Comparison of ENCODE assay signal across 8 mouse cellular contexts in the genomic region with DNA sequence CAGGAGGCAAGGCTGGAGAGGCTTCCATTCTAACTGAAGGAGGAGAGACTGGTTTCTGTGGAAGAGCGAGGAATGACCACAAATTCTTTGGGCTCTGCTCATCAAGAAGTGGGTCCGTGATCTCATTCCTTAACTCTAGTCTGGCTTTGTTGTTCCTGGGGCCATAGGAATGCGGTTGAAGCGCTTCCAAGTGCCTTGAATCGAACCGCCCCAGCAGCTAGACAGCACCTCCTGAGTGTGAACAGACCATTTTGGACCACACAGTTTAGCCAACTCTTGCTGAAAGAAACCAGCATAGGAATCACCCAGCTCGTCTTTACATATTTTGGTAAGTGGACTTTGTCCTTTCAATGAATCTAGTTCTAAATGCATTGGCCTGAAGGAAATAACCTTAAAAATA. TPM values are rescaled to one million over a fixed set of nuclear protein-coding genes. Genes with fewer than 3 reads are reported as not detected.
DNase-seq lines count a peak whose midpoint lies in the region; ATAC-seq and TF ChIP-seq lines count a peak whose summit lies in the region.

TSS of gene Lipt1 (plus strand) at position 35 of the 400 bp plus-strand sequence.

- peaks cover 10% of the 10 kb centered on the region for H3K9me3 ChIP-seq in ES-Bruce4 (replicated peaks; ENCODE audit: control insufficient read depth, insufficient read depth, low read length, poor library complexity, severe bottlenecking)
- H3K9me3 ChIP-seq in embryonic facial prominence, embryonic 14.5 days (ENCODE audit: control insufficient read depth, low read length) = peaks cover 11% of the 10 kb centered on the region
- H3K9me3 ChIP-seq in hindbrain, embryonic 11.5 days (ENCODE audit: control insufficient read depth, low read length) = no peaks in the 10 kb centered on the region
- peaks cover 4% of the 10 kb centered on the region for H3K9me3 ChIP-seq in lung, embryonic 16.5 days (ENCODE audit: control insufficient read depth, low read length)
- H3K9me3 ChIP-seq in stomach, embryonic 16.5 days (replicated peaks; ENCODE audit: control insufficient read depth, low read length) = peaks cover 11% of the 10 kb centered on the region

- no peaks in the 10 kb centered on the region for H3K4me1 ChIP-seq in ES-Bruce4 (ENCODE audit: control insufficient read depth, insufficient read depth, low read length)
- H3K4me1 ChIP-seq in embryonic facial prominence, embryonic 14.5 days (ENCODE audit: control insufficient read depth, insufficient read depth, low read length) = peaks cover 10% of the 10 kb centered on the region
- 0 out of 2 replicates have a peak, but pooled peaks cover 2% of the 10 kb centered on the region for H3K4me1 ChIP-seq in hindbrain, embryonic 11.5 days (replicated peaks; ENCODE audit: control insufficient read depth, insufficient read depth, low read length)
- H3K4me1 ChIP-seq in lung, embryonic 16.5 days (replicated peaks; ENCODE audit: control insufficient read depth, insufficient read depth, low read length) = peaks cover 7% of the 10 kb centered on the region; the same call in 1 of the 2 replicates
- peaks cover 3% of the 10 kb centered on the region for H3K4me1 ChIP-seq in stomach, embryonic 16.5 days (ENCODE audit: control insufficient read depth, insufficient read depth, low read length)

- peak; percentile 72 for ATAC-seq in embryonic facial prominence, embryonic 14.5 days (ENCODE audit: low read depth)
- peak; percentile 67 for ATAC-seq in hindbrain, embryonic 11.5 days (ENCODE audit: low FRiP score)
- peak; percentile 84 for ATAC-seq in lung, embryonic 16.5 days (ENCODE audit: low read depth)
- ATAC-seq in stomach, embryonic 16.5 days (ENCODE audit: insufficient read depth, low FRiP score) = peak; percentile 70; the same call in 1 of the 2 replicates

- peak within 1 kb of the TSS; percentile 82 for H3K9ac ChIP-seq in ES-Bruce4 (ENCODE audit: low read depth, poor library complexity, severe bottlenecking)
- peak within 1 kb of the TSS; percentile 53 for H3K9ac ChIP-seq in embryonic facial prominence, embryonic 14.5 days (ENCODE audit: low read depth, low read length)
- peak within 1 kb of the TSS; percentile 49 for H3K9ac ChIP-seq in hindbrain, embryonic 11.5 days (ENCODE audit: low read depth, low read length)
- peak within 1 kb of the TSS; percentile 55 for H3K9ac ChIP-seq in lung, embryonic 16.5 days (ENCODE audit: low read length)
- peak within 1 kb of the TSS; percentile 70 for H3K9ac ChIP-seq in stomach, embryonic 16.5 days (ENCODE audit: low read length)

- 6% methylated on average over 7 of the region's 7 CpGs for WGBS in embryonic facial prominence, embryonic 14.5 days
- 11% methylated on average over 7 of the region's 7 CpGs for WGBS in hindbrain, embryonic 11.5 days
- WGBS in lung, embryonic 16.5 days = 4% methylated on average over 7 of the region's 7 CpGs
- 3% methylated on average over 7 of the region's 7 CpGs for WGBS in stomach, embryonic 16.5 days

- TF ChIP-seq EP300 in ES-Bruce4 (IDR thresholded peaks at IDR 0.05; ENCODE audit: insufficient read depth, low read depth, low read length) = no peak

- peak within 1 kb of the TSS; percentile 64 for H3K4me2 ChIP-seq in embryonic facial prominence, embryonic 14.5 days (ENCODE audit: low read depth, low read length)
- peak within 1 kb of the TSS; percentile 68 for H3K4me2 ChIP-seq in hindbrain, embryonic 11.5 days (replicated peaks; ENCODE audit: low read depth, low read length)
- peak within 1 kb of the TSS; percentile 58 for H3K4me2 ChIP-seq in lung, embryonic 16.5 days (ENCODE audit: low read depth, low read length)
- H3K4me2 ChIP-seq in stomach, embryonic 16.5 days (ENCODE audit: low read depth, low read length) = peak within 1 kb of the TSS; percentile 72

- H3K36me3 ChIP-seq in ES-Bruce4 (ENCODE audit: control insufficient read depth, insufficient read depth, low read length, poor library complexity, severe bottlenecking) = peaks cover 18% of the 10 kb centered on the region
- peaks cover 21% of the 10 kb centered on the region for H3K36me3 ChIP-seq in embryonic facial prominence, embryonic 14.5 days (ENCODE audit: control insufficient read depth, insufficient read depth, low read length)
- peaks cover 11% of the 10 kb centered on the region for H3K36me3 ChIP-seq in hindbrain, embryonic 11.5 days (ENCODE audit: control insufficient read depth, insufficient read depth, low read length)
- peaks cover 19% of the 10 kb centered on the region for H3K36me3 ChIP-seq in lung, embryonic 16.5 days (ENCODE audit: control insufficient read depth, insufficient read depth, low read length)
- peaks cover 20% of the 10 kb centered on the region for H3K36me3 ChIP-seq in stomach, embryonic 16.5 days (ENCODE audit: control insufficient read depth, insufficient read depth, low read length)

- no peak for TF ChIP-seq CTCF in ES-Bruce4 (IDR thresholded peaks at IDR 0.05; ENCODE audit: low read depth, low read length)

- no peak for TF ChIP-seq POLR2A in ES-Bruce4 (IDR thresholded peaks at IDR 0.05; ENCODE audit: insufficient read depth, low read length)

- H3K27ac ChIP-seq in ES-Bruce4 (ENCODE audit: insufficient read depth, low read length) = peak within 1 kb of the TSS; percentile 52
- H3K27ac ChIP-seq in embryonic facial prominence, embryonic 14.5 days (replicated peaks; ENCODE audit: low read depth, low read length) = peak within 1 kb of the TSS; percentile 81
- H3K27ac ChIP-seq in hindbrain, embryonic 11.5 days (ENCODE audit: low read depth, low read length) = peak within 1 kb of the TSS; percentile 1; the same call in 1 of the 2 replicates
- H3K27ac ChIP-seq in lung, embryonic 16.5 days (ENCODE audit: low read length) = peak within 1 kb of the TSS; percentile 86
- peak within 1 kb of the TSS; percentile 88 for H3K27ac ChIP-seq in stomach, embryonic 16.5 days (ENCODE audit: low read length)

- DNase-seq in heart, adult 11 months = peak; percentile 91
- no peak for DNase-seq in heart, adult 9 months (ENCODE audit: low spot score in 2 of 2)
- DNase-seq in embryonic facial prominence, embryonic 14.5 days (ENCODE audit: low spot score) = peak; percentile 76
- DNase-seq in hindbrain, embryonic 11.5 days (ENCODE audit: low spot score) = no peak
- no peak for DNase-seq in spleen, postnatal 4 days (ENCODE audit: low spot score in 2 of 2)

- H3K4me3 ChIP-seq in ES-Bruce4 (ENCODE audit: low read depth, low read length) = peak within 1 kb of the TSS; percentile 96
- peak within 1 kb of the TSS; percentile 46 for H3K4me3 ChIP-seq in embryonic facial prominence, embryonic 14.5 days (ENCODE audit: low read depth, low read length)
- peak within 1 kb of the TSS; percentile 49 for H3K4me3 ChIP-seq in hindbrain, embryonic 11.5 days (ENCODE audit: low read depth, low read length)
- peak within 1 kb of the TSS; percentile 63 for H3K4me3 ChIP-seq in lung, embryonic 16.5 days (ENCODE audit: low read length)
- peak within 1 kb of the TSS; percentile 61 for H3K4me3 ChIP-seq in stomach, embryonic 16.5 days (replicated peaks; ENCODE audit: low read length)

- H3K27me3 ChIP-seq in ES-Bruce4 (ENCODE audit: control insufficient read depth, insufficient read depth, low read length, poor library complexity, severe bottlenecking) = no peaks in the 10 kb centered on the region
- no peaks in the 10 kb centered on the region for H3K27me3 ChIP-seq in embryonic facial prominence, embryonic 14.5 days (replicated peaks; ENCODE audit: control insufficient read depth, insufficient read depth, low read length)
- no peaks in the 10 kb centered on the region for H3K27me3 ChIP-seq in hindbrain, embryonic 11.5 days (ENCODE audit: control insufficient read depth, insufficient read depth, low read length)
- no peaks in the 10 kb centered on the region; the same call in 1 of the 2 replicates for H3K27me3 ChIP-seq in lung, embryonic 16.5 days (ENCODE audit: control insufficient read depth, insufficient read depth, low read depth, low read length)
- no peaks in the 10 kb centered on the region for H3K27me3 ChIP-seq in stomach, embryonic 16.5 days (ENCODE audit: control insufficient read depth, insufficient read depth, low read length)

RNA-seq across cellular contexts. Expression of gene Lipt1, which starts in this region (rescaled TPM):
- 9.2 and 9.4 TPM in 2 replicates for polyA plus RNA-seq in ES-Bruce4 (2011; ENCODE audit: insufficient read depth, insufficient read length, low read depth, missing spikeins)
- polyA plus RNA-seq in embryonic facial prominence, embryonic 14.5 days (2014; fragmentation: Nextera tagmentation; extraction: Ambion mirVana) = 9.6 TPM in 2 replicates
- 7.0 and 9.1 TPM in 2 replicates for polyA plus RNA-seq in hindbrain, embryonic 11.5 days (2014; fragmentation: Nextera tagmentation; extraction: Ambion mirVana)
- polyA plus RNA-seq in lung, embryonic 16.5 days (2015; fragmentation: Nextera tagmentation; extraction: Ambion mirVana) = 8.8 TPM in 2 replicates
- polyA plus RNA-seq in stomach, embryonic 16.5 days (2015; fragmentation: Nextera tagmentation; extraction: Ambion mirVana) = 9.0 and 9.1 TPM in 2 replicates

Comparison
In these comparisons a context has a peak if more than half of its experiments do, and no peak if none do; other contexts are left out.
1. DNase-seq: peak in heart, adult 11 months (single experiment) and embryonic facial prominence, embryonic 14.5 days (single experiment); none in heart, adult 9 months (0 of 2), hindbrain, embryonic 11.5 days (single experiment) and spleen, postnatal 4 days (0 of 2).
2. H3K27ac ChIP-seq: peak in every context shown above with its lines; median percentile 88 in stomach, embryonic 16.5 days; 86 in lung, embryonic 16.5 days; 81 in embryonic facial prominence, embryonic 14.5 days; 52 in ES-Bruce4; 1 in hindbrain, embryonic 11.5 days.
3. H3K4me3 ChIP-seq: peak in every context shown above with its lines; median percentile 96 in ES-Bruce4; 63 in lung, embryonic 16.5 days; 61 in stomach, embryonic 16.5 days; 49 in hindbrain, embryonic 11.5 days; 46 in embryonic facial prominence, embryonic 14.5 days.
4. Peak in every context shown above with its lines, with median percentiles within 50 percentile points of each other: H3K9ac ChIP-seq, ATAC-seq and H3K4me2 ChIP-seq.